8 mouse cellular contexts compared by ENCODE assay signal in the genomic region with DNA sequence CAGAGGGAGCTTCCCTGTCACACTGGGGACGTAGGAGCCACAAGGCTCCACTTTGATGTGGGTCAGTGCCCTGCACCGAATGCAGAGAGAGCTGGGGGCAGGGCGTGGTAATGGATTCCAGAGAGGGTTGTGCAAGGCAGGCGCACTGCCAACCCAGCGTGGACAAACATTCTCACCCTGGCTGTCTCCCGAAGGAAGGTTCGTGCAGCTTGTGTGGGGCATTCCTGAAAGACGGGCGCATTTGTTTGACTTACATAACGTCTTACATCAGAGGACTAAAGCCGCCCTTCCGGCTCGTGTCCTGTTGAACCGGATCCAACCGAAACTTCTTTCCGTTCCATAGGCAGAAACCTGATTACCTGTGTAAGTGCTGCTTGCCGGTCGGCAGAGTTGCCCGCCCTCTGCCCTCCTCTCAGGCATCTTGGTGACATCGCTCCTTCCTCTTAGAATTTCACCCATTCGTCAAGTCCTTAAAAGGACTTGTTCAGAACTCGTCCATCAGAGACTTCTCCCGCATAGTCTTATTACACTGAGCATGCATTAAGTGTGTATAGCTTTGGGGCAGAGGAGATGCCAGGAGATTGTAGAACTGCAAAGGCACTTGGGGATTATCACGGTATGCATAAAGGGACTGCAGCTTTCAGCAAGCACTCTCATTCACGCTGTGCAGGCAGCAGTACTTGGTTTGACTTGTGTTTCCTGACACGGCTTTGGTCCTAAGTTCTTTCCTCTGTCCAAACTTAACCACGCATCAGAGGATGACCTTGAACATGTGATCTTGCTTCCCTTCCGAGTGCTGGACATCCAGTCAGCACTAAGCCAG. TPM values are rescaled to one million over a fixed set of nuclear protein-coding genes. Genes with fewer than 3 reads are reported as not detected.
A peak's percentile ranks its signal among the peaks of the same experiment; 100 is the strongest.
DNase-seq lines count a peak whose midpoint lies in the region; ATAC-seq and TF ChIP-seq lines count a peak whose summit lies in the region.

No protein-coding gene starts in this region.

- H3K4me1 ChIP-seq in intestine, embryonic 14.5 days (replicated peaks; ENCODE audit: control insufficient read depth, insufficient read depth, low read length): 0 out of 2 replicates have a peak, but pooled peaks cover 5% of the 10 kb centered on the region

- H3K4me2 ChIP-seq in intestine, embryonic 14.5 days (ENCODE audit: low read length): peak overlapping the region; percentile 39

- no peaks in the 10 kb centered on the region for H3K36me3 ChIP-seq in intestine, embryonic 14.5 days (ENCODE audit: control insufficient read depth, insufficient read depth, low read length)

- no peak for TF ChIP-seq CTCF in left cerebral cortex, adult 2 months (IDR thresholded peaks at IDR 0.05)

- H3K4me3 ChIP-seq in intestine, embryonic 14.5 days (ENCODE audit: low read depth, low read length): peak overlapping the region; percentile 21
- H3K4me3 ChIP-seq in left cerebral cortex, adult 2 months: peak overlapping the region; percentile 51

- 22% methylated on average over 28 of the region's 28 CpGs for WGBS in intestine, embryonic 14.5 days

- H3K27ac ChIP-seq in intestine, embryonic 14.5 days (ENCODE audit: low read depth): no peak overlapping the region
- peak overlapping the region; percentile 78 for H3K27ac ChIP-seq in left cerebral cortex, adult 2 months

- H3K9ac ChIP-seq in intestine, embryonic 14.5 days (ENCODE audit: low read length): no peak overlapping the region

- H3K27me3 ChIP-seq in intestine, embryonic 14.5 days (replicated peaks; ENCODE audit: control insufficient read depth, insufficient read depth, low read length): no peaks in the 10 kb centered on the region

- no peaks in the 10 kb centered on the region for H3K9me3 ChIP-seq in intestine, embryonic 14.5 days (ENCODE audit: control insufficient read depth, low read length)

- intact Hi-C loops in gastrocnemius, postnatal 36 days (cut with DNase I): no loop called here
- intact Hi-C loops in left cerebral cortex, adult 2 months (cut with DNase I): loop anchor here (2.0 kb wide), 1 partner anchor 47 kb away; no protein-coding TSS in a partner anchor

- peak; percentile 68 to 90 for DNase-seq in adrenal gland, adult (ENCODE audit: inconsistent age in 2 of 2, low spot score in 1 of 2)
- peak; percentile 54 for DNase-seq in embryo, embryonic 11 days
- DNase-seq in gastrocnemius, postnatal 36 days: peak; percentile 52 to 68
- DNase-seq in intestine, embryonic 14.5 days (ENCODE audit: low spot score): peak; percentile 78
- DNase-seq in left cerebral cortex, adult 2 months (ENCODE audit: extremely low spot score in 1 of 2, low spot score in 2 of 2): peak; percentile 43 to 58
- peak; percentile 93 for DNase-seq in lung, postnatal 25 days (ENCODE audit: low spot score)
- DNase-seq in right cerebral cortex, adult 2 months (ENCODE audit: low spot score in 2 of 2): peak; percentile 64 to 73
- DNase-seq in urinary bladder, postnatal 4 days (ENCODE audit: low spot score in 2 of 2): peak; percentile 63 to 71

- ATAC-seq in intestine, embryonic 14.5 days (replicated peaks; ENCODE audit: low FRiP score, low TSS enrichment, low read depth): peak; percentile 70

RNA-seq across cellular contexts. Expression of a gene that starts 36.9 kb away (rescaled TPM):
- not detected for total RNA-seq in gastrocnemius, postnatal 36 days (2021)
- 5.2 and 6.0 TPM in 2 replicates for polyA plus RNA-seq in intestine, embryonic 14.5 days (2014; fragmentation: Nextera tagmentation; extraction: Ambion mirVana)
- 1 to 10 TPM; 3.5 to 3.7 TPM for total RNA-seq in left cerebral cortex, adult 2 months (2021)

RNA-seq across cellular contexts. Expression of a gene that starts 47.6 kb away (rescaled TPM):
- 10 to 100 TPM; 17.2 to 20.1 TPM for total RNA-seq in gastrocnemius, postnatal 36 days (2021)
- 18.4 and 18.5 TPM in 2 replicates for polyA plus RNA-seq in intestine, embryonic 14.5 days (2014; fragmentation: Nextera tagmentation; extraction: Ambion mirVana)
- total RNA-seq in left cerebral cortex, adult 2 months (2021): 10 to 100 TPM in 1 of 2 experiments, 1 to 10 TPM in 1; 9.7 to 11.0 TPM

Comparison
In these comparisons a context has a peak if more than half of its experiments do, and no peak if none do; other contexts are left out.
1. RNA of a gene that starts 36.9 kb away (total RNA-seq): 3.5 to 3.7 TPM in left cerebral cortex, adult 2 months; not detected in gastrocnemius, postnatal 36 days; every median in the first group is over 4 times any median in the second.
2. Peak in every context shown above with its lines, with median percentiles within 50 percentile points of each other: DNase-seq.